Mouse (Mus musculus): ENCODE data around the gene Spag17. TPM values are rescaled to one million over a fixed set of nuclear protein-coding genes. Genes with fewer than 3 reads are reported as not detected.
"Not testable (repeated sequence)": the region's sequence is repeated elsewhere in the genome, so short reads cannot be mapped to it uniquely, and the experiment has no call there.

Spag17 gene
- polyA plus RNA-seq, 1 experiment from 2014 or later, result 1.2 TPM

GRCm38 (mm10) chr3:99881498-99881897 lies 3.7 kb upstream of the Spag17 start:
- Histone ChIP-seq H3K9me3 (ENCODE audit: control insufficient read depth, low read length) (no peaks in the 10 kb centered on the region), H3K4me2 (replicated peaks; ENCODE audit: low read depth, low read length) (no peak overlapping the region), H3K9ac (ENCODE audit: low read depth, low read length) (no peak overlapping the region), H3K27ac (ENCODE audit: low read depth, low read length) (no peak overlapping the region), H3K4me1 (replicated peaks; ENCODE audit: control insufficient read depth, insufficient read depth, low read length) (no peaks in the 10 kb centered on the region), H3K36me3 (ENCODE audit: control insufficient read depth, insufficient read depth, low read length) (no peaks in the 10 kb centered on the region), H3K4me3 (ENCODE audit: low read depth, low read length) (no peak overlapping the region), H3K27me3 (ENCODE audit: control insufficient read depth, insufficient read depth, low read length) (no peaks in the 10 kb centered on the region)
- 88% methylated on average over 3 of the region's 3 CpGs for WGBS
- ATAC-seq (ENCODE audit: low FRiP score), result no peak
- no peak for DNase-seq (ENCODE audit: low spot score)

- 86% methylated on average over 6 of the region's 6 CpGs for WGBS
- no peak for ATAC-seq (ENCODE audit: low FRiP score)
- no peak for DNase-seq (ENCODE audit: low spot score)
- H3K9me3 ChIP-seq (ENCODE audit: control insufficient read depth, low read length), result no peaks in the 10 kb centered on the region
- no peak overlapping the region for H3K9ac ChIP-seq (ENCODE audit: low read depth, low read length)
- H3K27ac ChIP-seq (ENCODE audit: low read depth, low read length), result no peak overlapping the region
- no peak overlapping the region for H3K4me2 ChIP-seq (replicated peaks; ENCODE audit: low read depth, low read length)
- no peaks in the 10 kb centered on the region for H3K36me3 ChIP-seq (ENCODE audit: control insufficient read depth, insufficient read depth, low read length)
- H3K27me3 ChIP-seq (ENCODE audit: control insufficient read depth, insufficient read depth, low read length), result no peaks in the 10 kb centered on the region
- no peak overlapping the region for H3K4me3 ChIP-seq (ENCODE audit: low read depth, low read length)
- no peaks in the 10 kb centered on the region for H3K4me1 ChIP-seq (replicated peaks; ENCODE audit: control insufficient read depth, insufficient read depth, low read length)
Measured at GRCm38 (mm10) chr3:99883988-99884564, 1.1 kb upstream of the Spag17 start.

- not testable (repeated sequence) for H3K4me2 ChIP-seq (replicated peaks; ENCODE audit: low read depth, low read length); H3K36me3 ChIP-seq (ENCODE audit: control insufficient read depth, insufficient read depth, low read length); H3K9ac ChIP-seq (ENCODE audit: low read depth, low read length); H3K27ac ChIP-seq (ENCODE audit: low read depth, low read length); DNase-seq (ENCODE audit: low spot score); H3K4me1 ChIP-seq (replicated peaks; ENCODE audit: control insufficient read depth, insufficient read depth, low read length); ATAC-seq (ENCODE audit: low FRiP score); H3K27me3 ChIP-seq (ENCODE audit: control insufficient read depth, insufficient read depth, low read length); H3K9me3 ChIP-seq (ENCODE audit: control insufficient read depth, low read length); H3K4me3 ChIP-seq (ENCODE audit: low read depth, low read length)
- 93% methylated on average over 4 of the region's 4 CpGs for WGBS
Measured at GRCm38 (mm10) chr3:99894741-99895140, 9.5 kb downstream of the Spag17 start.

- Histone ChIP-seq H3K36me3 (ENCODE audit: control insufficient read depth, insufficient read depth, low read length) (no peaks in the 10 kb centered on the region), H3K4me1 (replicated peaks; ENCODE audit: control insufficient read depth, insufficient read depth, low read length) (no peaks in the 10 kb centered on the region), H3K4me2 (replicated peaks; ENCODE audit: low read depth, low read length) (no peak overlapping the region), H3K4me3 (ENCODE audit: low read depth, low read length) (no peak overlapping the region), H3K9ac (ENCODE audit: low read depth, low read length) (no peak overlapping the region), H3K27me3 (ENCODE audit: control insufficient read depth, insufficient read depth, low read length) (no peaks in the 10 kb centered on the region), H3K27ac (ENCODE audit: low read depth, low read length) (no peak overlapping the region), H3K9me3 (ENCODE audit: control insufficient read depth, low read length) (no peaks in the 10 kb centered on the region)
- 92% methylated on average over 8 of the region's 8 CpGs for WGBS
- ATAC-seq (ENCODE audit: low FRiP score) (no peak), DNase-seq (ENCODE audit: low spot score) (no peak)
Measured at GRCm38 (mm10) chr3:99913809-99914439, 28.7 kb downstream of the Spag17 start.

- WGBS, result 86% methylated on average over 3 of the region's 3 CpGs
- H3K9me3 ChIP-seq (ENCODE audit: control insufficient read depth, low read length), result no peaks in the 10 kb centered on the region
- ATAC-seq (ENCODE audit: low FRiP score), result no peak
Measured at GRCm38 (mm10) chr3:99922944-99923343, 37.7 kb downstream of the Spag17 start.

GRCm38 (mm10) chr3:99930920-99931620 lies 45.9 kb downstream of the Spag17 start:
- WGBS, result 82% methylated on average over 12 of the region's 12 CpGs

More at GRCm38 (mm10) chr3:99922944-99923343, 37.7 kb downstream of the Spag17 start:
- Histone ChIP-seq H3K9ac (ENCODE audit: low read depth, low read length) (no peak overlapping the region), H3K4me2 (replicated peaks; ENCODE audit: low read depth, low read length) (no peak overlapping the region), H3K4me3 (ENCODE audit: low read depth, low read length) (no peak overlapping the region), H3K27me3 (ENCODE audit: control insufficient read depth, insufficient read depth, low read length) (no peaks in the 10 kb centered on the region), H3K36me3 (ENCODE audit: control insufficient read depth, insufficient read depth, low read length) (no peaks in the 10 kb centered on the region), H3K4me1 (replicated peaks; ENCODE audit: control insufficient read depth, insufficient read depth, low read length) (no peaks in the 10 kb centered on the region), H3K27ac (ENCODE audit: low read depth, low read length) (no peak overlapping the region)
- no peak for DNase-seq (ENCODE audit: low spot score)

GRCm38 (mm10) chr3:99936159-99936558 lies 51.0 kb downstream of the Spag17 start:
- H3K27ac ChIP-seq (ENCODE audit: low read depth, low read length), result no peak overlapping the region
- no peak overlapping the region for H3K4me2 ChIP-seq (replicated peaks; ENCODE audit: low read depth, low read length)
- ATAC-seq (ENCODE audit: low FRiP score) (no peak), DNase-seq (ENCODE audit: low spot score) (peak; percentile 55)
- WGBS, result 29% methylated on average over 1 of the region's 1 CpGs
- no peaks in the 10 kb centered on the region for H3K9me3 ChIP-seq (ENCODE audit: control insufficient read depth, low read length)
- no peaks in the 10 kb centered on the region for H3K4me1 ChIP-seq (replicated peaks; ENCODE audit: control insufficient read depth, insufficient read depth, low read length)
- H3K36me3 ChIP-seq (ENCODE audit: control insufficient read depth, insufficient read depth, low read length), result no peaks in the 10 kb centered on the region
- no peaks in the 10 kb centered on the region for H3K27me3 ChIP-seq (ENCODE audit: control insufficient read depth, insufficient read depth, low read length)
- H3K9ac ChIP-seq (ENCODE audit: low read depth, low read length), result no peak overlapping the region
- no peak overlapping the region for H3K4me3 ChIP-seq (ENCODE audit: low read depth, low read length)

More at GRCm38 (mm10) chr3:99930920-99931620, 45.9 kb downstream of the Spag17 start:
- Histone ChIP-seq H3K4me2 (replicated peaks; ENCODE audit: low read depth, low read length) (no peak overlapping the region), H3K9ac (ENCODE audit: low read depth, low read length) (no peak overlapping the region), H3K27ac (ENCODE audit: low read depth, low read length) (no peak overlapping the region), H3K4me3 (ENCODE audit: low read depth, low read length) (no peak overlapping the region), H3K36me3 (ENCODE audit: control insufficient read depth, insufficient read depth, low read length) (no peaks in the 10 kb centered on the region), H3K27me3 (ENCODE audit: control insufficient read depth, insufficient read depth, low read length) (no peaks in the 10 kb centered on the region), H3K4me1 (replicated peaks; ENCODE audit: control insufficient read depth, insufficient read depth, low read length) (no peaks in the 10 kb centered on the region), H3K9me3 (ENCODE audit: control insufficient read depth, low read length) (no peaks in the 10 kb centered on the region)
- DNase-seq (ENCODE audit: low spot score) (no peak), ATAC-seq (ENCODE audit: low FRiP score) (no peak)

GRCm38 (mm10) chr3:99938611-99939286 lies 53.5 kb downstream of the Spag17 start:
- H3K27ac ChIP-seq (ENCODE audit: low read depth, low read length), result no peak overlapping the region
- no peak overlapping the region for H3K4me3 ChIP-seq (ENCODE audit: low read depth, low read length)
- no peaks in the 10 kb centered on the region for H3K9me3 ChIP-seq (ENCODE audit: control insufficient read depth, low read length)
- H3K36me3 ChIP-seq (ENCODE audit: control insufficient read depth, insufficient read depth, low read length), result no peaks in the 10 kb centered on the region
- no peaks in the 10 kb centered on the region for H3K4me1 ChIP-seq (replicated peaks; ENCODE audit: control insufficient read depth, insufficient read depth, low read length)
- peak; percentile 82 for DNase-seq (ENCODE audit: low spot score)
- H3K9ac ChIP-seq (ENCODE audit: low read depth, low read length), result no peak overlapping the region
- H3K4me2 ChIP-seq (replicated peaks; ENCODE audit: low read depth, low read length), result no peak overlapping the region
- 34% methylated on average over 8 of the region's 8 CpGs for whole genome bisulfite sequencing
- no peaks in the 10 kb centered on the region for H3K27me3 ChIP-seq (ENCODE audit: control insufficient read depth, insufficient read depth, low read length)
- no peak for ATAC-seq (ENCODE audit: low FRiP score)

Measured in hindbrain, embryonic 11.5 days (tissue).